Mouse (Mus musculus): ENCODE measurements around the gene Gm9837. TPM values are rescaled to one million over a fixed set of nuclear protein-coding genes. Genes with fewer than 3 reads are reported as not detected.

Gene Gm9837
- polyA plus RNA-seq, 1 experiment from 2014 or later: not detected

- H3K27ac ChIP-seq: no peak overlapping the region
- no peak overlapping the region for H3K4me3 ChIP-seq
- 72% methylated on average over 4 of the region's 4 CpGs for whole genome bisulfite sequencing
- H3K27me3 ChIP-seq (ENCODE audit: low read depth, poor library complexity, severe bottlenecking): peaks cover 76% of the 10 kb centered on the region
- H3K36me3 ChIP-seq: no peaks in the 10 kb centered on the region
- H3K4me1 ChIP-seq: peaks cover 24% of the 10 kb centered on the region
- DNase-seq (ENCODE audit: low spot score): no peak
- no peaks in the 10 kb centered on the region for H3K9me3 ChIP-seq (replicated peaks)
These were observed 10.9 kb upstream of the Gm9837 start for GRCm38 (mm10) chr11:53481088-53481730.

- WGBS: 4% methylated on average over 40 of the region's 40 CpGs
- Histone ChIP-seq H3K27me3 (ENCODE audit: low read depth, poor library complexity, severe bottlenecking) (peaks cover 84% of the 10 kb centered on the region), H3K9me3 (replicated peaks) (no peaks in the 10 kb centered on the region), H3K4me1 (peaks cover 23% of the 10 kb centered on the region), H3K4me3 (peak within 1 kb of the TSS; percentile 53), H3K36me3 (no peaks in the 10 kb centered on the region), H3K27ac (peak within 1 kb of the TSS; percentile 27; the same call in 1 of the 2 replicates)
- no peak for DNase-seq (ENCODE audit: low spot score)
These were observed 9.6 kb upstream of the Gm9837 start, which contains the start of the genes Gm9945 and Sowaha for GRCm38 (mm10) chr11:53479783-53480301. Gm9945 (plus strand) TSS chr11:53480166. Sowaha (minus strand) TSS chr11:53480274.

- Histone ChIP-seq H3K27me3 (ENCODE audit: low read depth, poor library complexity, severe bottlenecking) (peaks cover 89% of the 10 kb centered on the region), H3K36me3 (no peaks in the 10 kb centered on the region), H3K4me3 (peak overlapping the region; percentile 53), H3K9me3 (replicated peaks) (no peaks in the 10 kb centered on the region), H3K4me1 (peaks cover 23% of the 10 kb centered on the region), H3K27ac (peak overlapping the region; percentile 27; the same call in 1 of the 2 replicates)
- WGBS: 2% methylated on average over 62 of the region's 62 CpGs
- peak; percentile 68 for DNase-seq (ENCODE audit: low spot score)
These were observed 9.0 kb upstream of the Gm9837 start for GRCm38 (mm10) chr11:53479171-53479782.

GRCm38 (mm10) chr11:53478383-53479170 is 8.3 kb upstream of the Gm9837 start:
- 6% methylated on average over 79 of the region's 79 CpGs for WGBS
- Histone ChIP-seq H3K4me3 (peak overlapping the region; percentile 53), H3K9me3 (replicated peaks) (no peaks in the 10 kb centered on the region), H3K36me3 (no peaks in the 10 kb centered on the region), H3K27ac (peak overlapping the region; percentile 27; the same call in 1 of the 2 replicates), H3K4me1 (peaks cover 23% of the 10 kb centered on the region), H3K27me3 (ENCODE audit: low read depth, poor library complexity, severe bottlenecking) (peaks cover 94% of the 10 kb centered on the region)
- no peak for DNase-seq (ENCODE audit: low spot score)

GRCm38 (mm10) chr11:53477833-53478232 is 7.6 kb upstream of the Gm9837 start:
- Histone ChIP-seq H3K4me3 (0 out of 2 replicates have a peak overlapping the region, but pooled peaks have one; percentile 53), H3K36me3 (no peaks in the 10 kb centered on the region), H3K9me3 (replicated peaks) (no peaks in the 10 kb centered on the region), H3K27ac (no peak overlapping the region), H3K27me3 (ENCODE audit: low read depth, poor library complexity, severe bottlenecking) (peaks cover 93% of the 10 kb centered on the region), H3K4me1 (peaks cover 23% of the 10 kb centered on the region)
- DNase-seq (ENCODE audit: low spot score): peak; percentile 61
- 18% methylated on average over 7 of the region's 7 CpGs for WGBS

GRCm38 (mm10) chr11:53475620-53476019 is 5.3 kb upstream of the Gm9837 start:
- Histone ChIP-seq H3K27ac (no peak overlapping the region), H3K27me3 (ENCODE audit: low read depth, poor library complexity, severe bottlenecking) (peaks cover 98% of the 10 kb centered on the region), H3K4me1 (peaks cover 29% of the 10 kb centered on the region), H3K4me3 (no peak overlapping the region), H3K9me3 (replicated peaks) (no peaks in the 10 kb centered on the region), H3K36me3 (no peaks in the 10 kb centered on the region)
- DNase-seq (ENCODE audit: low spot score): no peak
- 45% methylated on average over 8 of the region's 8 CpGs for WGBS

- no peak overlapping the region for H3K27ac ChIP-seq
- no peak for DNase-seq (ENCODE audit: low spot score)
- H3K27me3 ChIP-seq (ENCODE audit: low read depth, poor library complexity, severe bottlenecking): peaks cover 96% of the 10 kb centered on the region
- H3K9me3 ChIP-seq (replicated peaks): no peaks in the 10 kb centered on the region
- WGBS: 82% methylated on average over 3 of the region's 3 CpGs
- H3K4me1 ChIP-seq: peaks cover 18% of the 10 kb centered on the region
- H3K4me3 ChIP-seq: no peak overlapping the region
- H3K36me3 ChIP-seq: no peaks in the 10 kb centered on the region
These were observed 2.4 kb upstream of the Gm9837 start for GRCm38 (mm10) chr11:53472709-53473108.

- Histone ChIP-seq H3K36me3 (0 out of 2 replicates have a peak, but pooled peaks cover 2% of the 10 kb centered on the region), H3K9me3 (replicated peaks) (no peaks in the 10 kb centered on the region), H3K4me1 (peaks cover 30% of the 10 kb centered on the region), H3K27me3 (ENCODE audit: low read depth, poor library complexity, severe bottlenecking) (peaks cover 97% of the 10 kb centered on the region), H3K27ac (peak overlapping the region; percentile 36; the same call in 1 of the 2 replicates), H3K4me3 (peak overlapping the region; percentile 38; the same call in 1 of the 2 replicates)
- 48% methylated on average over 16 of the region's 16 CpGs for WGBS
- no peak for DNase-seq (ENCODE audit: low spot score)
These were observed 848 bp downstream of the Gm9837 start for GRCm38 (mm10) chr11:53469294-53469967.

GRCm38 (mm10) chr11:53466231-53466971 is 3.9 kb downstream of the Gm9837 start:
- peak overlapping the region; percentile 54 for H3K27ac ChIP-seq
- H3K9me3 ChIP-seq (replicated peaks): no peaks in the 10 kb centered on the region
- WGBS: 6% methylated on average over 40 of the region's 40 CpGs
- peak; percentile 88 for DNase-seq (ENCODE audit: low spot score)
- peaks cover 98% of the 10 kb centered on the region for H3K27me3 ChIP-seq (ENCODE audit: low read depth, poor library complexity, severe bottlenecking)
- H3K4me3 ChIP-seq: peak overlapping the region; percentile 42
- peaks cover 41% of the 10 kb centered on the region for H3K4me1 ChIP-seq
- 0 out of 2 replicates have a peak, but pooled peaks cover 2% of the 10 kb centered on the region for H3K36me3 ChIP-seq

GRCm38 (mm10) chr11:53463551-53464424 is 6.5 kb downstream of the Gm9837 start:
- WGBS: 5% methylated on average over 55 of the region's 55 CpGs
- peak overlapping the region; percentile 19; the same call in 1 of the 2 replicates for H3K27ac ChIP-seq
- DNase-seq (ENCODE audit: low spot score): peak; percentile 74

GRCm38 (mm10) chr11:53461727-53462126 is 8.6 kb downstream of the Gm9837 start:
- Histone ChIP-seq H3K27ac (no peak overlapping the region), H3K9me3 (replicated peaks) (no peaks in the 10 kb centered on the region), H3K36me3 (0 out of 2 replicates have a peak, but pooled peaks cover 2% of the 10 kb centered on the region), H3K27me3 (ENCODE audit: low read depth, poor library complexity, severe bottlenecking) (peaks cover 97% of the 10 kb centered on the region), H3K4me3 (no peak overlapping the region), H3K4me1 (peaks cover 28% of the 10 kb centered on the region)
- whole genome bisulfite sequencing: 28% methylated on average over 5 of the region's 5 CpGs
- DNase-seq (ENCODE audit: low spot score): no peak

More at GRCm38 (mm10) chr11:53463551-53464424, 6.5 kb downstream of the Gm9837 start:
- 0 out of 2 replicates have a peak, but pooled peaks cover 2% of the 10 kb centered on the region for H3K36me3 ChIP-seq
- no peaks in the 10 kb centered on the region for H3K9me3 ChIP-seq (replicated peaks)
- peak overlapping the region; percentile 55 for H3K4me3 ChIP-seq
- peaks cover 23% of the 10 kb centered on the region for H3K4me1 ChIP-seq
- H3K27me3 ChIP-seq (ENCODE audit: low read depth, poor library complexity, severe bottlenecking): peaks cover 97% of the 10 kb centered on the region

Measured in limb, embryonic 10.5 days (tissue).